Mouse (Mus musculus) ovary, adult 10 weeks (tissue): ENCODE measurements around the gene Rnf207. TPM values are rescaled to one million over a fixed set of nuclear protein-coding genes. Genes with fewer than 3 reads are reported as not detected.

Experiments
- polyA plus RNA-seq: library from polyadenylated mRNA; stranded (reverse); fragments of 350-450 nt; fragmentation: Illumina TruSeq; extraction: RNeasy Lipid Tissue Mini Kit (QIAGEN cat#74804); gene quantifications from one replicate; pipeline ENCODE4 v1.2.3, GENCODE M21; 2014

The Rnf207 gene
- polyA plus RNA-seq = 0.23 TPM

GRCm38 (mm10) chr4:152318517-152319234, at the start of gene Rnf207:
Rnf207 (minus strand) TSS chr4:152318993.

GRCm38 (mm10) chr4:152338419-152339292, 19.9 kb upstream of the Rnf207 start, which contains the start of gene Chd5:
Chd5 (plus strand) TSS chr4:152338651.

GRCm38 (mm10) chr4:152325574-152326411, 7.0 kb upstream of the Rnf207 start, which contains the start of gene Rpl22:
Rpl22 (plus strand) TSS chr4:152325742.

GRCm38 (mm10) chr4:152296874-152297861, 21.6 kb downstream of the Rnf207 start, which contains the start of gene Icmt:
Icmt (plus strand) TSS chr4:152297227.

GRCm38 (mm10) chr4:152291562-152291961, 27.2 kb downstream of the Rnf207 start, which contains the start of gene Hes3:
Hes3 (minus strand) TSS chr4:152291662.

GRCm38 (mm10) chr4:152273621-152274236, 45.1 kb downstream of the Rnf207 start, which contains the start of gene Gpr153:
Gpr153 (plus strand) TSS chr4:152274232.

Other genes with a start within 250 kb of the Rnf207 start
- 0.11 TPM for gene Plekhg5, start 246.5 kb downstream of the Rnf207 start, polyA plus RNA-seq
- gene Tnfrsf25, start 203.1 kb downstream of the Rnf207 start, polyA plus RNA-seq = not detected
- gene Espn, start 166.6 kb downstream of the Rnf207 start, polyA plus RNA-seq = 0.43 TPM
- gene Hes2, start 160.1 kb downstream of the Rnf207 start, polyA plus RNA-seq = not detected
- gene Acot7, start 140.9 kb downstream of the Rnf207 start, polyA plus RNA-seq = 0.46 TPM
- gene Gpr153, start 44.8 kb downstream of the Rnf207 start, polyA plus RNA-seq = 5.2 TPM
- gene Hes3, start 27.3 kb downstream of the Rnf207 start, polyA plus RNA-seq = not detected
- 9.3 TPM for gene Icmt, start 21.8 kb downstream of the Rnf207 start, polyA plus RNA-seq
- gene Rpl22, start 6.7 kb upstream of the Rnf207 start, polyA plus RNA-seq = 547 TPM
- gene Chd5, start 19.7 kb upstream of the Rnf207 start, polyA plus RNA-seq = not detected
- gene Nphp4, start 157.7 kb upstream of the Rnf207 start, polyA plus RNA-seq = not detected
- 1.7 TPM for gene Kcnab2, start 158.9 kb upstream of the Rnf207 start, polyA plus RNA-seq